Mouse (Mus musculus): ENCODE data around the gene Pou3f3. TPM values are rescaled to one million over a fixed set of nuclear protein-coding genes. Genes with fewer than 3 reads are reported as not detected.

Gene Pou3f3
- polyA plus RNA-seq, 1 experiment = 0.18 TPM

DNA sequence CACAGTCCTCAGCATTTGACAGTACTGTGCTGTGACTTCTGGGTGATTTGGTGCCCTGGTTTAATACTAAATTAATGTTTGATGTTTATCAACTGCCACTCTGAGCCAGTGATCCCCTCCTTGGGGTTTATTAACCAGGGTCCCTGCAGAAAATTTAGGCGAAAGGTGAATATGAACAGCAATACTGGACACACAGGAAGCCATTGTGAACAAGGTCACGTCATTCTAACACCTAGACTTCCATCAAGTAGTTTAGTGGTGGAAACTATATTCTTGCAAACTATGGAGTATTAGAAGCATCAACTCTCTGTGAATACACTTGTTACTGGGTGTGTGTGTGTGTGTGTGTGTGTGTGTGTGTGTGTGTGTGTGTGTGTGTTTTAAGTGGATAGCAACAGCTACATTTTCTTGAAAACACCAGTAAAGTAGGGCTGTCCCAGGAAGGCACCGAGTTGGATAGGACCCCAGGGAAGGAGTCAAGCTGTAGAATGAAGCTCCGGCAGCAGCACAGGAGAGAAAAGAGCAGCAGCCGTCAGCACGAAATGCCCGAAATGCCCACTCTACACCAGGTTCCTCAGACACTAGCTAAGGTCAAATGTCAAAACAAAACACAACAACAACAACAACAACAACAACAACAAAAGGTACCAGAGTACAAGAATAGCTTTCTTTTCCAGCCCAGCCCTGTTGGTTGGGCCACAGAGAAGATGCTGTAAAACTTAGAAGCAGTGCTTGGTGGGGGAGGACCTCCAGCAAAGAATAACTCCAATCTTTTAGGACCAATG, 7.6 kb upstream of the Pou3f3 start:
- H3K9me3 ChIP-seq (replicated peaks; ENCODE audit: control insufficient read depth, insufficient read depth, low read length, poor library complexity, severe bottlenecking) = no peaks in the 10 kb centered on the region
- no peaks in the 10 kb centered on the region for H3K4me1 ChIP-seq (ENCODE audit: control insufficient read depth, insufficient read depth, low read length)
- no peaks in the 10 kb centered on the region for H3K36me3 ChIP-seq (ENCODE audit: control insufficient read depth, insufficient read depth, low read length, poor library complexity, severe bottlenecking)
- peaks cover 10% of the 10 kb centered on the region for H3K27me3 ChIP-seq (ENCODE audit: control insufficient read depth, insufficient read depth, low read length, poor library complexity, severe bottlenecking)
- no peak for TF ChIP-seq POLR2A (IDR thresholded peaks at IDR 0.05; ENCODE audit: insufficient read depth, low read length)
- no peak for TF ChIP-seq CTCF (IDR thresholded peaks at IDR 0.05; ENCODE audit: low read depth, low read length)
- TF ChIP-seq EP300 (IDR thresholded peaks at IDR 0.05; ENCODE audit: insufficient read depth, low read depth, low read length) = no peak
- no peak overlapping the region for H3K4me3 ChIP-seq (ENCODE audit: low read depth, low read length)
- no peak overlapping the region for H3K9ac ChIP-seq (ENCODE audit: low read depth, poor library complexity, severe bottlenecking)
- no peak overlapping the region for H3K27ac ChIP-seq (ENCODE audit: insufficient read depth, low read length)

DNA sequence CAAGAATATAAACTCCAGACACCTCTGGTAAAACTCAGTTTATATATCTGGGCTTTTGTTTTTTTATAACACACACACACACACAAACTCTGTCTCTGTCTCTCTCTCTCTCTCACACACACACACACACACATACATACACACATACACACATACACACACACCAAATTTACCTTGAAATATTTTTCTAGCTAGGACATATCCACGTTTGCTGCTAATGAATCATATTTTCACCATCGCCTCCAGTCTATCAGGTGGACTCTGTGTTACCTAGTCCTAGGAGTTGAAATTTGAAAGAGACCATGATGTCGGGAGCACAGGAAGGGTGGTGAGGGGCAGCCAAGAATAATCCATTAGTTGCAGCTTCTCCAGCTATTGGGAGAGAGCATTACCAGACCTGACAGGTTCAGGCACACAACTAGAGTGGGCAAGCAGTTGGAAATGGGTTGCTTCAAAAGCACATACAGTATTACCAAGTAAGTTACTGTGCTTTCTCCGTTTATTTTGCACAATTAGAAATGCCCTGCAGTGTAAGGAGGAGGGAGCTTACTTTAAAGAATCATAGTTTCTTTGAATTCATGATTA, 6.9 kb upstream of the Pou3f3 start:
- Histone ChIP-seq H3K27ac (ENCODE audit: insufficient read depth, low read length) (no peak overlapping the region), H3K36me3 (ENCODE audit: control insufficient read depth, insufficient read depth, low read length, poor library complexity, severe bottlenecking) (no peaks in the 10 kb centered on the region), H3K9ac (ENCODE audit: low read depth, poor library complexity, severe bottlenecking) (no peak overlapping the region), H3K4me1 (ENCODE audit: control insufficient read depth, insufficient read depth, low read length) (no peaks in the 10 kb centered on the region), H3K4me3 (ENCODE audit: low read depth, low read length) (no peak overlapping the region), H3K9me3 (replicated peaks; ENCODE audit: control insufficient read depth, insufficient read depth, low read length, poor library complexity, severe bottlenecking) (no peaks in the 10 kb centered on the region), H3K27me3 (ENCODE audit: control insufficient read depth, insufficient read depth, low read length, poor library complexity, severe bottlenecking) (peaks cover 10% of the 10 kb centered on the region)
- TF ChIP-seq POLR2A (IDR thresholded peaks at IDR 0.05; ENCODE audit: insufficient read depth, low read length) = no peak
- no peak for TF ChIP-seq CTCF (IDR thresholded peaks at IDR 0.05; ENCODE audit: low read depth, low read length)
- no peak for TF ChIP-seq EP300 (IDR thresholded peaks at IDR 0.05; ENCODE audit: insufficient read depth, low read depth, low read length)

DNA sequence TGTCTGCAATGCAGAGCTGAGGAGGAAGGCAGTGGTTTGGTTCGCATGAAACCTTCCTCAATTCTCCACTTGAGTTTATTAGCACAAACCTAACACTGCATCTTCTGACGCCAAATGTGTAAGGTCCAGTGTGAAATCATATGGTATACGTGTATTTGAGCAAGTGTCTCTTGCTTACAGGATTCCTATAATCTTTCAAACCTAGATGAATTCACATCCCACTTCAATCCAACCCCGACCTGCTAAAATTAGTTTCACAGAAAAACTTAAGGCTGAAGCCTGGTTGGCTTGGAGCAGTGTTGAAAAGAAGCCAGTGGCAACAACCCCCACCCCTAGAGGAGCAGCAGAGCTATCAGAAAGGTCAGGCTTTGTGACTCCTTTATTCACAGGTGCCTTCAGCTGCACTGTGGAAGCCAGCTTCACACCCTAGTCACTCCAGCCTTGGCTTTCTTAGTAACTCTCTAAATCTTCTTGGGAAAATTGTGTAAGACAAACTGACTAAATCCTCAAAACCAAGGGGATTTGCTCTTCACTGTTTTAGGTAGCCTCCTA, 5.5 kb upstream of the Pou3f3 start:
- Histone ChIP-seq H3K4me1 (ENCODE audit: control insufficient read depth, insufficient read depth, low read length) (no peaks in the 10 kb centered on the region), H3K4me3 (ENCODE audit: low read depth, low read length) (no peak overlapping the region), H3K27ac (ENCODE audit: insufficient read depth, low read length) (no peak overlapping the region), H3K36me3 (ENCODE audit: control insufficient read depth, insufficient read depth, low read length, poor library complexity, severe bottlenecking) (no peaks in the 10 kb centered on the region), H3K27me3 (ENCODE audit: control insufficient read depth, insufficient read depth, low read length, poor library complexity, severe bottlenecking) (peaks cover 23% of the 10 kb centered on the region), H3K9ac (ENCODE audit: low read depth, poor library complexity, severe bottlenecking) (no peak overlapping the region), H3K9me3 (replicated peaks; ENCODE audit: control insufficient read depth, insufficient read depth, low read length, poor library complexity, severe bottlenecking) (no peaks in the 10 kb centered on the region)
- TF ChIP-seq CTCF (IDR thresholded peaks at IDR 0.05; ENCODE audit: low read depth, low read length) = no peak
- TF ChIP-seq POLR2A (IDR thresholded peaks at IDR 0.05; ENCODE audit: insufficient read depth, low read length) = no peak
- no peak for TF ChIP-seq EP300 (IDR thresholded peaks at IDR 0.05; ENCODE audit: insufficient read depth, low read depth, low read length)

DNA sequence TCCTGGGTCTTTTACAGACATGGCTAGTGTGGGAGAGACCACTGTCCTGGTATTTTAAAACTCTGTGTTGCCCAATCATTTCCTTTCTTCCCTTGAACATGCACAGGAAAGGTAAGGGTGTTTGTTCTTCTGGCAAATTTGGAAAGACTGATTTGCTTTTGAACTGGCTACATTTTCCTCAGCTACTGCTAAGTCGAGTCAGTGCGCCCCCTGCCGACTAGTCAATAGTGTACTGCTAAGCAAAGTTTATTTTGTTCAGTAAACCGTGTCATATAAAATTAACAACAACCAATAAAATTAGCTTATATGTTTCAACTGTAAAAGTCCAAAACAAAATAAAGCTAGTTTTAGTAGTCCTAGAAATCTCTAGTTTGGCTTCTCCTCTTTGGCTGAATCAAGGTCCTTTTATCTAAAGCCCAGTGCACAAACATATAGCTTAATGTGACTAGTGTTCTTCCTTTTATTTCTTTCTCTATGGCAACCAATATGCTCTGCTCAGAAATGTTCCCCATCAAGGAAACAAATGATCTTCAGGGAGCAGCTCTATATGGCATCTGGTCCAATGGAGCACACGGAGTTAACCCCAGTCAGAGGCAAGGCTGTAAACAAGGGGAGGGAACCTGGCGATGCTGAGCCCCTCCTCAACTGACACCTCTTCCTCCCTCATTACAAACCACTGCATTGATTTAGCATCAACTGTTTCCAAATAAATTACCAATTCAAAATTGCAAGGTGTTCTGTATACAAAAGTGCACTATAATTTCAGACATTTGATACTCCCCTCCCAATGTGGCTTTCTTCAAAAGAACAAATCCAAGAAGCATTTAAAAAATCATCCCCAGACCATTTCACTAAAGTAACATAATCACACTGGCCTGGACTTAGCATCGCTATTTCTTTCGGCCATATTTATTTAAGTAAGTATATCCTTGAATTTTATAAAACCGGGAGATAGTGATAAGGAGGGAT, 4.1 kb upstream of the Pou3f3 start:
- Histone ChIP-seq H3K9me3 (replicated peaks; ENCODE audit: control insufficient read depth, insufficient read depth, low read length, poor library complexity, severe bottlenecking) (no peaks in the 10 kb centered on the region), H3K9ac (ENCODE audit: low read depth, poor library complexity, severe bottlenecking) (no peak overlapping the region), H3K27ac (ENCODE audit: insufficient read depth, low read length) (no peak overlapping the region), H3K4me1 (ENCODE audit: control insufficient read depth, insufficient read depth, low read length) (no peaks in the 10 kb centered on the region), H3K27me3 (ENCODE audit: control insufficient read depth, insufficient read depth, low read length, poor library complexity, severe bottlenecking) (peaks cover 25% of the 10 kb centered on the region), H3K4me3 (ENCODE audit: low read depth, low read length) (no peak overlapping the region), H3K36me3 (ENCODE audit: control insufficient read depth, insufficient read depth, low read length, poor library complexity, severe bottlenecking) (no peaks in the 10 kb centered on the region)
- peak; percentile 4 for TF ChIP-seq CTCF (IDR thresholded peaks at IDR 0.05; ENCODE audit: low read depth, low read length)
- TF ChIP-seq EP300 (IDR thresholded peaks at IDR 0.05; ENCODE audit: insufficient read depth, low read depth, low read length) = no peak
- no peak for TF ChIP-seq POLR2A (IDR thresholded peaks at IDR 0.05; ENCODE audit: insufficient read depth, low read length)

DNA sequence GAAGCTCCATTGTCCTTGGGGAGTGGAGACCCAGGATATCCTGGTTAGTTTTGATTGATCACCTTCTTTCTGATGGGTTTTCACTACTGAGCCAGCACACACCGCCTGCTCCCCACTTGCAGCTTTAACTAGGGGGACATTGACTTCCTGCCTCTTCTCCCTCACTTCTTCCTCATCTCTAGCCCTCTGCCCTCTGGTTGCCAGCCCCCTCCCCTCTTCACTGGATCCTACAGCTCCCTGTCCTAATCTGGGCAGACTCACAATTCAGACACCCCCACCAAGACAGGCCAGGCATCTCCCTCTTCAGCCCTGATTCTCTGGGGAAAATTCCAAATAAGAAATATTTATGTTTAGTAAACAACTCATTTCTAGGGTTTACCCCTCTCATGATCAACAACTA, 3.3 kb upstream of the Pou3f3 start:
- no peaks in the 10 kb centered on the region for H3K36me3 ChIP-seq (ENCODE audit: control insufficient read depth, insufficient read depth, low read length, poor library complexity, severe bottlenecking)
- no peaks in the 10 kb centered on the region for H3K9me3 ChIP-seq (replicated peaks; ENCODE audit: control insufficient read depth, insufficient read depth, low read length, poor library complexity, severe bottlenecking)
- TF ChIP-seq CTCF (IDR thresholded peaks at IDR 0.05; ENCODE audit: low read depth, low read length) (no peak), POLR2A (IDR thresholded peaks at IDR 0.05; ENCODE audit: insufficient read depth, low read length) (no peak), EP300 (IDR thresholded peaks at IDR 0.05; ENCODE audit: insufficient read depth, low read depth, low read length) (no peak)
- H3K9ac ChIP-seq (ENCODE audit: low read depth, poor library complexity, severe bottlenecking) = no peak overlapping the region
- no peak overlapping the region for H3K27ac ChIP-seq (ENCODE audit: insufficient read depth, low read length)
- no peaks in the 10 kb centered on the region for H3K4me1 ChIP-seq (ENCODE audit: control insufficient read depth, insufficient read depth, low read length)
- peaks cover 33% of the 10 kb centered on the region for H3K27me3 ChIP-seq (ENCODE audit: control insufficient read depth, insufficient read depth, low read length, poor library complexity, severe bottlenecking)
- H3K4me3 ChIP-seq (ENCODE audit: low read depth, low read length) = no peak overlapping the region

All from ES-Bruce4 (cell line).